ENCODE assay signal across 8 mouse cellular contexts in the genomic region with DNA sequence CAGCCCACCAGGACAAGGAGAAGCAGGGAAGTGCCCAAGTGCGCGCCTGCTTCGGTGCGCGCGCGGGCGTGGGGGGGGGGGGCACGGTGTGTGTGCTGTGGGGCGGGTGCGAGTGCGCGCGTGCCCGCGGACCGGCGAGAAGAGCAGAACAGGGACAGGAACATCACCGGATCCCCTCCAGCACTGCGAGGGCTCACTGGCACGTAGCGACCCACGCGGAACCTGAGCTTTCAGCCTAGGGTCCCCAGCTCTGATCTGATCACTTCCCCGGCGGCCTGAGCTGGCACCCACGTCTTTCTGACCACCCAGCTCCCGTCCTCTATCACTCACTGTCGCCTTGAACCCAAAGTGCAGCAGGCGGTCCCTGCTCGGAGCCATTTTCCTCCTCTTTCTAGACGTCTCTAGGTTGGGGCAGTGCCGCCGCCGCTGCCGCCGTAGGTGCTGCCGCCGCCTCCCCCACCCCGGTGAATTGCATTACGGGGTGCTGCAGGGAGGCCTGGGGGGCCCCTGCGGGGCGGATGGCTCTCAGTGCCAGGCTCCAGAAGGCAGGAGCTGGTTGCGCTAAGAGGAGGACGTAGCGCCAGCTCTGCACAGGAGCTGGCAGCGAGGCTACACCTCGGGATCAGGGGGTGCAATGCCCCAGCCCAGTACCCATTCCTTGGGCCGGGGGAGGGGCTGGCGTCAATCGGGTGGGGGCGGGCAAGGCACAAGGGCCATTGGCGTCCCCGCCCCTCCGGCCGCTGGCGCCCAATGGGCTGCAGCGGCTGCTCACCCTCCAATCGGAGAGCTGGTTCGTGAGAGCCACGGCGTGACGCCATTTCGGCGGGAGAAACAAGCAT. TPM values are rescaled to one million over a fixed set of nuclear protein-coding genes. Genes with fewer than 3 reads are reported as not detected.
A peak's percentile ranks its signal among the peaks of the same experiment; 100 is the strongest.
DNase-seq lines count a peak whose midpoint lies in the region; ATAC-seq lines count a peak whose summit lies in the region.

A gene (minus strand): TSS at position 618 of the 839 bp plus-strand sequence.

- peak within 1 kb of the TSS; percentile 61 to 94 for H3K4me3 ChIP-seq in heart, embryonic 14.5 days (ENCODE audit: control insufficient read depth in 1 of 2, insufficient read depth in 1 of 2, low read depth in 1 of 2, low read length in 2 of 2)
- H3K4me3 ChIP-seq in liver, embryonic 13.5 days (replicated peaks): peak within 1 kb of the TSS; percentile 84
- peak within 1 kb of the TSS; percentile 97 for H3K4me3 ChIP-seq in stomach, embryonic 16.5 days (replicated peaks; ENCODE audit: low read length)

- peak within 1 kb of the TSS; percentile 96 for H3K9ac ChIP-seq in heart, embryonic 14.5 days (ENCODE audit: low read length)
- peak within 1 kb of the TSS; percentile 89 for H3K9ac ChIP-seq in liver, embryonic 13.5 days
- H3K9ac ChIP-seq in stomach, embryonic 16.5 days (ENCODE audit: low read length): peak within 1 kb of the TSS; percentile 93

- peaks cover 0 to 24% of the 10 kb centered on the region in 2 experiments; a peak in 2 of 4 replicates for H3K4me1 ChIP-seq in heart, embryonic 14.5 days (ENCODE audit: control insufficient read depth in 2 of 2, insufficient read depth in 2 of 2, low read length in 2 of 2)
- peaks cover 28% of the 10 kb centered on the region for H3K4me1 ChIP-seq in liver, embryonic 13.5 days (replicated peaks)
- H3K4me1 ChIP-seq in stomach, embryonic 16.5 days (ENCODE audit: control insufficient read depth, insufficient read depth, low read length): peaks cover 9% of the 10 kb centered on the region

- H3K9me3 ChIP-seq in heart, embryonic 14.5 days (ENCODE audit: control insufficient read depth, low read length): no peaks in the 10 kb centered on the region
- no peaks in the 10 kb centered on the region for H3K9me3 ChIP-seq in liver, embryonic 13.5 days (replicated peaks)
- H3K9me3 ChIP-seq in stomach, embryonic 16.5 days (replicated peaks; ENCODE audit: control insufficient read depth, low read length): no peaks in the 10 kb centered on the region

- H3K4me2 ChIP-seq in heart, embryonic 14.5 days (ENCODE audit: low read length): peak within 1 kb of the TSS; percentile 88
- H3K4me2 ChIP-seq in liver, embryonic 13.5 days: peak within 1 kb of the TSS; percentile 100
- H3K4me2 ChIP-seq in stomach, embryonic 16.5 days (ENCODE audit: low read depth, low read length): peak within 1 kb of the TSS; percentile 90

- ATAC-seq in CD4-positive, CD25-positive, alpha-beta regulatory T cell, adult 4 months: peak; percentile 79
- ATAC-seq in heart, embryonic 14.5 days (ENCODE audit: insufficient number of reproducible peaks, insufficient read depth, low FRiP score, low read depth): peak; percentile 83
- ATAC-seq in liver, embryonic 13.5 days (ENCODE audit: low read depth): peak; percentile 84
- ATAC-seq in stomach, embryonic 16.5 days (ENCODE audit: insufficient read depth, low FRiP score): peak; percentile 91

- WGBS in heart, embryonic 14.5 days: 0% methylated on average over 51 of the region's 65 CpGs
- WGBS in liver, embryonic 13.5 days (ENCODE audit: insufficient replicate concordance): under 1% methylated on average over 64 of the region's 65 CpGs
- under 1% methylated on average over 64 of the region's 65 CpGs for WGBS in stomach, embryonic 16.5 days

- peak within 1 kb of the TSS; percentile 76 to 93 for H3K27ac ChIP-seq in heart, embryonic 14.5 days (replicated peaks in 1 of 2; ENCODE audit: control insufficient read depth in 1 of 2, insufficient read depth in 1 of 2, low read depth in 2 of 2, low read length in 2 of 2)
- H3K27ac ChIP-seq in liver, embryonic 13.5 days: peak within 1 kb of the TSS; percentile 89
- peak within 1 kb of the TSS; percentile 93 for H3K27ac ChIP-seq in stomach, embryonic 16.5 days (ENCODE audit: low read length)

- H3K36me3 ChIP-seq in heart, embryonic 14.5 days (ENCODE audit: control insufficient read depth, insufficient read depth, low read length): peaks cover 13% of the 10 kb centered on the region
- peaks cover 1% of the 10 kb centered on the region for H3K36me3 ChIP-seq in liver, embryonic 13.5 days
- 0 out of 2 replicates have a peak, but pooled peaks cover 2% of the 10 kb centered on the region for H3K36me3 ChIP-seq in stomach, embryonic 16.5 days (ENCODE audit: control insufficient read depth, insufficient read depth, low read length)

- H3K27me3 ChIP-seq in heart, embryonic 14.5 days (ENCODE audit: control insufficient read depth, insufficient read depth, low read length): no peaks in the 10 kb centered on the region
- H3K27me3 ChIP-seq in liver, embryonic 13.5 days: no peaks in the 10 kb centered on the region
- no peaks in the 10 kb centered on the region for H3K27me3 ChIP-seq in stomach, embryonic 16.5 days (ENCODE audit: control insufficient read depth, insufficient read depth, low read length)

- DNase-seq in c-Kit-negative CD71-positive TER-119-positive erythroid progenitor cells, embryonic 14.5 days (ENCODE audit: low read depth, low spot score): peak; percentile 85
- peak; percentile 83 for DNase-seq in fibroblast of lung, adult 2 months (ENCODE audit: low read depth)
- peak; percentile 96 for DNase-seq in kidney, postnatal 14 days
- DNase-seq in liver, embryonic 13.5 days: peak; percentile 80
- peak; percentile 92 for DNase-seq in neural tube, embryonic 10.5 days (ENCODE audit: extremely low spot score, low spot score)

RNA-seq across cellular contexts. Expression of the gene that starts here (rescaled TPM):
- 1 to 10 TPM; 7.2 TPM for polyA plus RNA-seq in CD4-positive, CD25-positive, alpha-beta regulatory T cell, adult 4 months (2017; shearing (Covaris generic))
- polyA plus RNA-seq in heart, embryonic 14.5 days (2014; fragmentation: Nextera tagmentation; extraction: Ambion mirVana): 14.9 and 17.7 TPM in 2 replicates
- 6.7 TPM in 2 replicates for polyA plus RNA-seq in liver, embryonic 13.5 days (2015; fragmentation: Nextera tagmentation; extraction: Ambion mirVana)
- polyA plus RNA-seq in stomach, embryonic 16.5 days (2015; fragmentation: Nextera tagmentation; extraction: Ambion mirVana): 13.3 and 17.8 TPM in 2 replicates

Comparison
In these comparisons a context has a peak if more than half of its experiments do, and no peak if none do; other contexts are left out.
1. Peak in every context shown above with its lines: DNase-seq, ATAC-seq, H3K4me3 ChIP-seq and H3K27ac ChIP-seq.